Mouse (Mus musculus) ES-E14 (cell line): ENCODE data around the gene Bcr.

ENCODE experiments used
- CHD2 ChIP-seq: IDR thresholded peaks from 2 replicates; pipeline ENCODE4 v1.6.1; 2014; ENCODE audit warnings: mild to moderate bottlenecking, low read depth, low read length, inconsistent platforms
- HCFC1 ChIP-seq: IDR thresholded peaks from 2 replicates; pipeline ENCODE4 v1.6.1; 2012; ENCODE audit warnings: low read length, inconsistent platforms, borderline replicate concordance; ENCODE audit not compliant: insufficient read depth
- ZC3H11A ChIP-seq: IDR thresholded peaks from 2 replicates; pipeline ENCODE4 v1.6.1; 2012; ENCODE audit warnings: low read depth, mild to moderate bottlenecking, inconsistent platforms, low read length, borderline replicate concordance
- ZNF384 ChIP-seq: IDR thresholded peaks from 2 replicates; pipeline ENCODE4 v1.6.1; 2012; ENCODE audit warnings: low read depth, low read length, inconsistent platforms

DNA sequence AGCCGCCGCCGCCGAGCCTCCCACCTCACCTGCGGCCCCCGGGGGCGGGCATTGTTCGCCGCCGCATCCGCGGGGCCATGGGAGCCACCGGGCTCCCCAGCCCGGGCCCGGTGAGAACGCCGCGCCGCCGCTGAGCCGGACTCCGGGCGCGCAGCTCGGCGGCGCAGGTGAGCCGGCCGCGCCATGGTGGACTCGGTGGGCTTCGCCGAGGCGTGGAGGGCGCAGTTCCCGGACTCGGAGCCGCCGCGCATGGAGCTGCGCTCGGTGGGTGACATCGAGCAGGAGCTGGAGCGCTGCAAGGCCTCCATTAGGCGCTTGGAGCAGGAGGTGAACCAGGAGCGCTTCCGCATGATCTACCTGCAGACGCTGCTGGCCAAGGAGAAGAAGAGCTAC, 447 bp downstream of the Bcr start:
- TF ChIP-seq CHD2 (no peak), HCFC1 (no peak), ZC3H11A (no peak), ZNF384 (no peak)
